Mouse (Mus musculus) stomach, embryonic 16.5 days (tissue): ENCODE measurements around the gene Aanat. TPM values are rescaled to one million over a fixed set of nuclear protein-coding genes. Genes with fewer than 3 reads are reported as not detected.
"Not testable (repeated sequence)": the region's sequence is repeated elsewhere in the genome, so short reads cannot be mapped to it uniquely, and the experiment has no call there.

Experiments
- ATAC-seq: fragments of 200-750 bp; cut with Nextera tagmentation; 2 replicates; pipeline ENCODE4 v1.8.0; 2017; ENCODE audit warnings: moderate number of reproducible peaks, moderate TSS enrichment; ENCODE audit not compliant: insufficient read depth, low FRiP score
- H3K27ac ChIP-seq: fragments of 300-500 bp; sonication (generic); 2 replicates; pipeline ENCODE4 v1.5.1; 2014; ENCODE audit warnings: low read length
- H3K27me3 ChIP-seq: fragments of 300-500 bp; sonication (generic); 2 replicates; pipeline ENCODE4 v1.6.1; 2014; ENCODE audit warnings: low read length, control low read depth, mixed read lengths; ENCODE audit not compliant: control insufficient read depth, insufficient read depth
- H3K36me3 ChIP-seq: fragments of 300-500 bp; sonication (generic); 2 replicates; pipeline ENCODE4 v1.6.1; 2014; ENCODE audit warnings: low read length; ENCODE audit not compliant: control insufficient read depth, insufficient read depth
- H3K4me1 ChIP-seq: fragments of 300-500 bp; sonication (generic); 2 replicates; pipeline ENCODE4 v1.6.1; 2014; ENCODE audit warnings: low read length, control low read depth, mixed read lengths; ENCODE audit not compliant: control insufficient read depth, insufficient read depth
- H3K4me2 ChIP-seq: fragments of 300-500 bp; sonication (generic); 2 replicates; pipeline ENCODE4 v1.6.1; 2014; ENCODE audit warnings: low read depth, low read length, mixed read lengths
- H3K4me3 ChIP-seq: fragments of 300-500 bp; sonication (generic); replicated peaks from 2 replicates; pipeline ENCODE4 v1.5.1; 2014; ENCODE audit warnings: mild to moderate bottlenecking, low read length
- H3K9ac ChIP-seq: fragments of 300-500 bp; sonication (generic); 2 replicates; pipeline ENCODE4 v1.6.1; 2014; ENCODE audit warnings: low read length
- H3K9me3 ChIP-seq: fragments of 300-500 bp; sonication (generic); replicated peaks from 2 replicates; pipeline ENCODE4 v1.6.1; 2016; ENCODE audit warnings: low read length, control low read depth; ENCODE audit not compliant: control insufficient read depth
- WGBS: fragments of 180-500 bp; shearing (Covaris S2); extraction: QIAGEN DNeasy Blood & Tissue Kit; methylation state at CpG from one replicate; pipeline ENCODE4 v1.1.7; 2014; 5-methylcytosine and 5-hydroxymethylcytosine counted together
- polyA plus RNA-seq: library from polyadenylated mRNA; unstranded; fragments of >200 nt; fragmentation: Nextera tagmentation; extraction: Ambion mirVana; gene quantifications from 2 replicates; pipeline ENCODE4 v1.2.1, GENCODE M21; 2015

Aanat gene
- polyA plus RNA-seq, 1 experiment from 2014 or later: not detected

GRCm38 (mm10) chr11:116627072-116628020, 41.1 kb downstream of the Aanat start:
- Histone ChIP-seq H3K4me1 (peaks cover 16% of the 10 kb centered on the region; the same call in 1 of the 2 replicates), H3K4me3 (no peak overlapping the region), H3K36me3 (no peaks in the 10 kb centered on the region), H3K9ac (no peak overlapping the region), H3K27me3 (no peaks in the 10 kb centered on the region), H3K9me3 (no peaks in the 10 kb centered on the region), H3K27ac (no peak overlapping the region), H3K4me2 (no peak overlapping the region)
- ATAC-seq: no peak
- 31% methylated on average over 10 of the region's 10 CpGs for WGBS

- ATAC-seq: 0 out of 2 replicates have a peak, but pooled peaks have one; percentile 42
- 58% methylated on average over 9 of the region's 9 CpGs for WGBS
Observed at GRCm38 (mm10) chr11:116628712-116629111, 42.5 kb downstream of the Aanat start.

DNA sequence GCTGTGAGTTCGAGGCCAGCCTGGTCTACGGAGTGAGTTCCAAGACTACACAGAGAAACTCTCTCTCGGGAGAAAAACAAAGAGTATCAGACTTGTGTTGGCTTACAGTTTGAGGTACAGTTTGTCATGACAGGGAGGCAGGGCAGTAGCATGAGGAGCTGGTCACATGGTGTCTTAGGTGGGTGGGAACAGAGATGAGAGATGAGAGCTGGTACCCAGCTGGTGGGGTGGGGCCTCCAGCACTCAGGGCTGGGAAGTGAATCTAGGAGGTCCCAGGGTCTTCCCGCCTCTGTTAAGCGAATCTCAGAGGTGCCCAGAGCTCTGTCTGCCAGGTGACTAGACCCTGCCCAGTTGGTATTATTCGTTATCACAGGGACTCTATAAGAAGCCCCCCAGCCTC, 43.2 kb downstream of the Aanat start:
- no peak overlapping the region for H3K4me2 ChIP-seq
- peaks cover 2% of the 10 kb centered on the region; the same call in 1 of the 2 replicates for H3K4me1 ChIP-seq
- H3K9ac ChIP-seq: no peak overlapping the region
- no peaks in the 10 kb centered on the region for H3K36me3 ChIP-seq
- no peak overlapping the region for H3K4me3 ChIP-seq
- ATAC-seq: no peak
- H3K9me3 ChIP-seq: no peaks in the 10 kb centered on the region
- H3K27ac ChIP-seq: no peak overlapping the region
- WGBS: 91% methylated on average over 6 of the region's 6 CpGs
- no peaks in the 10 kb centered on the region for H3K27me3 ChIP-seq

More at GRCm38 (mm10) chr11:116628712-116629111, 42.5 kb downstream of the Aanat start:
- Histone ChIP-seq H3K9ac (peak overlapping the region; percentile 36; the same call in 1 of the 2 replicates), H3K36me3 (no peaks in the 10 kb centered on the region), H3K9me3 (no peaks in the 10 kb centered on the region), H3K4me3 (no peak overlapping the region), H3K27me3 (no peaks in the 10 kb centered on the region), H3K4me2 (no peak overlapping the region), H3K4me1 (peaks cover 5% of the 10 kb centered on the region; the same call in 1 of the 2 replicates), H3K27ac (no peak overlapping the region)

DNA sequence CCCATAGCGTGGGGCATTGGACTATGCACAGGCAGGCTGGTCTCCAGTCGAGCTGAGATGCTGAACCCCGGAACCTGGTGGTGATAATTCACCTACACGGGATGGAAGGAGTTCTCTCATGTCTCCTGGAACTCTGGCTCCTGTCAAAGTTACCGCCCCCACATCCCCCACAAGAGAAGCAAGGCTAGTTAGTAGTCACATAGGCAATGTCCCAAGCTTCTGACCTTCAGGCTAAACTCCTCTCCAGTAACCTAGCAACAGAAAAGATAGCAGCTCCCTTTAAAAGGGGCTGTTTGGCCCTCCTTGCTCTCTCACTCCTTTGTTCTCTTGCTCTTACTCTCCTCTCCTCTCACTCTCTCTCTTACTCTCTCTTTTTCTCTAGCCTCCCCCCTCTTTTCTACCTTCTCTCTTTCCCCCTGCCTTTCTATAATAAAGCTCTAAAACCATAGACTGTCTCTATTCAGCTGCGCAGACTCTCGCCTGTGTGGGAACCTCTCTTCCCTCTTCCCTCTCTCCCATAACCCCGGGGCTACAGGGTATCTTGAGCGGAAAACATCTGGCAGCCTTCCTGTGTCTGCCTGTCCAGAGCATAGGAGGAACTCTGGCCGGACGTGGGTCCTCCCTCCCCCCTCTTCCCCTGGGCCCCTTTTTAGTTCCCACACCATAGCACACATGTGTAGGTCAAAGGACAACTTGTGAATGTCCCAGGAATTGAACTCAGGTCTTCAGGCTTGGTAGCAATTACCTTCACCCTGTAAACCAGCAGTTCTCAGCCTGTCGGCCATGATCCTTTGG, 44.1 kb downstream of the Aanat start:
- Histone ChIP-seq H3K27ac (no peak overlapping the region), H3K27me3 (no peaks in the 10 kb centered on the region), H3K4me2 (no peak overlapping the region), H3K4me1 (no peaks in the 10 kb centered on the region), H3K9me3 (no peaks in the 10 kb centered on the region), H3K4me3 (no peak overlapping the region), H3K36me3 (no peaks in the 10 kb centered on the region), H3K9ac (no peak overlapping the region)
- ATAC-seq: no peak
- 48% methylated on average over 12 of the region's 12 CpGs for WGBS

- H3K36me3 ChIP-seq: no peaks in the 10 kb centered on the region
- H3K27me3 ChIP-seq: no peaks in the 10 kb centered on the region
- no peaks in the 10 kb centered on the region for H3K9me3 ChIP-seq
- no peaks in the 10 kb centered on the region for H3K4me1 ChIP-seq
- 60% methylated on average over 10 of the region's 10 CpGs for WGBS
- ATAC-seq: no peak
- H3K27ac ChIP-seq: peak overlapping the region; percentile 11
- no peak overlapping the region for H3K4me3 ChIP-seq
- H3K9ac ChIP-seq: no peak overlapping the region
- no peak overlapping the region for H3K4me2 ChIP-seq
Observed at GRCm38 (mm10) chr11:116632962-116633361, 46.7 kb downstream of the Aanat start.

GRCm38 (mm10) chr11:116636607-116637006, 50.4 kb downstream of the Aanat start:
- not testable (repeated sequence) for ATAC-seq, H3K9ac ChIP-seq, H3K36me3 ChIP-seq, H3K4me1 ChIP-seq, H3K4me2 ChIP-seq, H3K9me3 ChIP-seq, H3K4me3 ChIP-seq, H3K27ac ChIP-seq, H3K27me3 ChIP-seq
- WGBS: 73% methylated on average over 8 of the region's 8 CpGs

- Histone ChIP-seq H3K9ac (no peak overlapping the region), H3K4me1 (peaks cover 21% of the 10 kb centered on the region; the same call in 1 of the 2 replicates), H3K36me3 (no peaks in the 10 kb centered on the region), H3K4me2 (no peak overlapping the region), H3K27me3 (no peaks in the 10 kb centered on the region), H3K27ac (no peak overlapping the region), H3K4me3 (no peak overlapping the region), H3K9me3 (no peaks in the 10 kb centered on the region)
- 40% methylated on average over 5 of the region's 5 CpGs for WGBS
- no peak for ATAC-seq
Observed at GRCm38 (mm10) chr11:116641168-116641567, 54.9 kb downstream of the Aanat start.

DNA sequence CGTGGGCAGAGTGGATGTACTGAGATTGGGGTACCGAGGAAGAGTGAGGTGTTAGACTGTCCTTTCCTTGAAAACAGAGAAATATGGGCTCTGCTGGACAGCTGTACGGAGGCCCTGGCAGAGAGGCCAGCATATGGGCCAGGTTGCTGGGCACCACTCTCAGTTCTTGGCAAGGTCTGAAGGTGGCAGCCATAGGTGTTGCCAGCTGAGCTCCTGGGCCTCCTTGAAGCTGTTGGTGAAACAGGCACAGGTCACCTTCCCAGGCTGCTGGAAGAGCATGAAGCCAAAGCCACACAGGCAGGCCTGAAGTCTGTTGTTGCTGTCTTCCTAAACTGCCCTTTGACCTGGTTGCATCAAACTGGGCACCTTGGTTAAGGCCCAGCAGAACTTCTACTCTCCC, 55.5 kb downstream of the Aanat start:
- H3K4me2 ChIP-seq: no peak overlapping the region
- H3K9me3 ChIP-seq: no peaks in the 10 kb centered on the region
- WGBS: 71% methylated on average over 3 of the region's 3 CpGs
- no peaks in the 10 kb centered on the region for H3K36me3 ChIP-seq
- no peaks in the 10 kb centered on the region; the same call in 1 of the 2 replicates for H3K27me3 ChIP-seq
- peaks cover 24% of the 10 kb centered on the region; the same call in 1 of the 2 replicates for H3K4me1 ChIP-seq
- H3K9ac ChIP-seq: no peak overlapping the region
- no peak overlapping the region for H3K4me3 ChIP-seq
- ATAC-seq: no peak
- no peak overlapping the region for H3K27ac ChIP-seq
